In genomic region chr7:143153915-143154373, GRCm38 (mm10) we compare ENCODE assay signal across 8 mouse cellular contexts. TPM values are rescaled to one million over a fixed set of nuclear protein-coding genes. Genes with fewer than 3 reads are reported as not detected.
A peak's percentile ranks its signal among the peaks of the same experiment; 100 is the strongest.
DNase-seq lines count a peak whose midpoint lies in the region; ATAC-seq and TF ChIP-seq lines count a peak whose summit lies in the region.

No protein-coding gene starts in this region.

- WGBS in hindbrain, embryonic 11.5 days: 3% methylated on average over 18 of the region's 18 CpGs
- WGBS in lung, postnatal 0 days: 1% methylated on average over 18 of the region's 18 CpGs

- peak overlapping the region; percentile 46 for H3K4me2 ChIP-seq in hindbrain, embryonic 11.5 days (replicated peaks; ENCODE audit: low read depth, low read length)
- peak overlapping the region; percentile 66 for H3K4me2 ChIP-seq in lung, postnatal 0 days (replicated peaks; ENCODE audit: low read depth, low read length)

- no peak for TF ChIP-seq EP300 in lung, postnatal 0 days (IDR thresholded peaks at IDR 0.05)

- no peak overlapping the region for H3K4me3 ChIP-seq in hindbrain, embryonic 11.5 days (ENCODE audit: low read depth, low read length)
- 0 out of 2 replicates have a peak overlapping the region, but pooled peaks have one; percentile 14 for H3K4me3 ChIP-seq in lung, postnatal 0 days (ENCODE audit: low read depth, low read length)

- peak; percentile 92 for TF ChIP-seq CTCF in lung, postnatal 0 days (IDR thresholded peaks at IDR 0.05)

- H3K9me3 ChIP-seq in hindbrain, embryonic 11.5 days (ENCODE audit: control insufficient read depth, low read length): no peaks in the 10 kb centered on the region
- no peaks in the 10 kb centered on the region; the same call in 1 of the 2 replicates for H3K9me3 ChIP-seq in lung, postnatal 0 days (ENCODE audit: low read length)

- peak; percentile 85 for ATAC-seq in hindbrain, embryonic 11.5 days (ENCODE audit: low FRiP score)
- ATAC-seq in lung, postnatal 0 days: peak; percentile 91

- no peaks in the 10 kb centered on the region; the same call in 1 of the 2 replicates for H3K27me3 ChIP-seq in hindbrain, embryonic 11.5 days (ENCODE audit: control insufficient read depth, insufficient read depth, low read length)
- no peaks in the 10 kb centered on the region for H3K27me3 ChIP-seq in lung, postnatal 0 days (replicated peaks; ENCODE audit: insufficient read depth, low read length)

- no peak overlapping the region for H3K27ac ChIP-seq in hindbrain, embryonic 11.5 days (ENCODE audit: low read depth, low read length)
- H3K27ac ChIP-seq in lung, postnatal 0 days (ENCODE audit: low read length): no peak overlapping the region

- DNase-seq in Muller cell, postnatal 12 days (ENCODE audit: inconsistent ontology term): peak; percentile 86
- DNase-seq in cerebellum, adult 9-11 months: peak; percentile 67
- DNase-seq in frontal cortex, postnatal 10 days (ENCODE audit: low spot score in 2 of 2): peak; percentile 40 to 84
- peak; percentile 91 for DNase-seq in hindbrain, embryonic 11.5 days (ENCODE audit: low spot score)
- DNase-seq in layer of hippocampus, adult 9-11 months: peak; percentile 55
- peak; percentile 85 for DNase-seq in lung, postnatal 0 days (ENCODE audit: low spot score)
- peak; percentile 89 for DNase-seq in ovary, postnatal 14 days (ENCODE audit: low spot score)
- DNase-seq in thymus, postnatal 10 days (ENCODE audit: low spot score in 2 of 2): peak; percentile 55 to 88

- peak overlapping the region; percentile 48 for H3K9ac ChIP-seq in hindbrain, embryonic 11.5 days (ENCODE audit: low read depth, low read length)
- no peak overlapping the region for H3K9ac ChIP-seq in lung, postnatal 0 days (replicated peaks; ENCODE audit: low read depth)

- no peaks in the 10 kb centered on the region for H3K36me3 ChIP-seq in hindbrain, embryonic 11.5 days (ENCODE audit: control insufficient read depth, insufficient read depth, low read length)
- no peaks in the 10 kb centered on the region for H3K36me3 ChIP-seq in lung, postnatal 0 days (ENCODE audit: insufficient read depth, low read length)

- H3K4me1 ChIP-seq in hindbrain, embryonic 11.5 days (replicated peaks; ENCODE audit: control insufficient read depth, insufficient read depth, low read length): 0 out of 2 replicates have a peak, but pooled peaks cover 4% of the 10 kb centered on the region
- peaks cover 8% of the 10 kb centered on the region; the same call in 1 of the 2 replicates for H3K4me1 ChIP-seq in lung, postnatal 0 days (ENCODE audit: insufficient read depth, low read depth, low read length)

RNA-seq across cellular contexts. Expression of gene Kcnq1, which starts 47.8 kb away (rescaled TPM):
- 1.7 and 2.5 TPM in 2 replicates for polyA plus RNA-seq in hindbrain, embryonic 11.5 days (2014; fragmentation: Nextera tagmentation; extraction: Ambion mirVana)
- polyA plus RNA-seq in lung, postnatal 0 days (2015; fragmentation: Nextera tagmentation; extraction: Ambion mirVana): 11.8 and 13.0 TPM in 2 replicates

RNA-seq across cellular contexts. Expression of gene Trpm5, which starts 59.5 kb away (rescaled TPM):
- 0.27 and 0.88 TPM in 2 replicates for polyA plus RNA-seq in hindbrain, embryonic 11.5 days (2014; fragmentation: Nextera tagmentation; extraction: Ambion mirVana)
- polyA plus RNA-seq in lung, postnatal 0 days (2015; fragmentation: Nextera tagmentation; extraction: Ambion mirVana): 0.65 and 0.72 TPM in 2 replicates
